Comparison of ENCODE assay signal across 8 mouse cellular contexts in genomic region chr2:26501651-26502141, GRCm38 (mm10). TPM values are rescaled to one million over a fixed set of nuclear protein-coding genes. Genes with fewer than 3 reads are reported as not detected.
DNase-seq lines count a peak whose midpoint lies in the region; ATAC-seq and TF ChIP-seq lines count a peak whose summit lies in the region.

No protein-coding gene starts in this region.

- H3K9ac ChIP-seq in hindbrain, embryonic 11.5 days (ENCODE audit: low read depth, low read length): peak overlapping the region; percentile 95
- H3K9ac ChIP-seq in liver, embryonic 12.5 days: peak overlapping the region; percentile 40
- peak overlapping the region; percentile 92 for H3K9ac ChIP-seq in stomach, embryonic 16.5 days (ENCODE audit: low read length)

- peak in 1 of 2 experiments; percentile 27 for DNase-seq in left cerebral cortex, adult 2 months (ENCODE audit: extremely low spot score in 1 of 2, low spot score in 2 of 2)
- DNase-seq in left cerebral cortex, postnatal 4 days: no peak
- peak; percentile 69 for DNase-seq in brain, adult 2 months (ENCODE audit: low read depth, low spot score)
- peak; percentile 84 for DNase-seq in hindbrain, embryonic 11.5 days (ENCODE audit: low spot score)
- DNase-seq in spleen, adult 18-20 months: no peak
- DNase-seq in cerebellum, adult 9-11 months: no peak

- no peaks in the 10 kb centered on the region for H3K9me3 ChIP-seq in hindbrain, embryonic 11.5 days (ENCODE audit: control insufficient read depth, low read length)
- no peaks in the 10 kb centered on the region for H3K9me3 ChIP-seq in liver, embryonic 12.5 days (replicated peaks)
- H3K9me3 ChIP-seq in stomach, embryonic 16.5 days (replicated peaks; ENCODE audit: control insufficient read depth, low read length): no peaks in the 10 kb centered on the region

- peak; percentile 66 for ATAC-seq in hindbrain, embryonic 11.5 days (ENCODE audit: low FRiP score)
- ATAC-seq in liver, embryonic 12.5 days: no peak
- no peak for ATAC-seq in stomach, embryonic 16.5 days (ENCODE audit: insufficient read depth, low FRiP score)

- H3K4me3 ChIP-seq in left cerebral cortex, adult 2 months: peak overlapping the region; percentile 63
- H3K4me3 ChIP-seq in hindbrain, embryonic 11.5 days (ENCODE audit: low read depth, low read length): peak overlapping the region; percentile 96
- peak overlapping the region; percentile 62 for H3K4me3 ChIP-seq in liver, embryonic 12.5 days
- peak overlapping the region; percentile 83 for H3K4me3 ChIP-seq in stomach, embryonic 16.5 days (replicated peaks; ENCODE audit: low read length)

- peak overlapping the region; percentile 74 for H3K4me2 ChIP-seq in hindbrain, embryonic 11.5 days (replicated peaks; ENCODE audit: low read depth, low read length)
- H3K4me2 ChIP-seq in liver, embryonic 12.5 days: peak overlapping the region; percentile 74
- peak overlapping the region; percentile 80 for H3K4me2 ChIP-seq in stomach, embryonic 16.5 days (ENCODE audit: low read depth, low read length)

- H3K27ac ChIP-seq in left cerebral cortex, adult 2 months: peak overlapping the region; percentile 88
- peak overlapping the region; percentile 94 for H3K27ac ChIP-seq in hindbrain, embryonic 11.5 days (ENCODE audit: low read depth, low read length)
- H3K27ac ChIP-seq in liver, embryonic 12.5 days: no peak overlapping the region
- H3K27ac ChIP-seq in stomach, embryonic 16.5 days (ENCODE audit: low read length): peak overlapping the region; percentile 81

- WGBS in hindbrain, embryonic 11.5 days: 1% methylated on average over 15 of the region's 15 CpGs
- WGBS in liver, embryonic 12.5 days (ENCODE audit: insufficient replicate concordance): 14% methylated on average over 15 of the region's 15 CpGs
- 15% methylated on average over 15 of the region's 15 CpGs for WGBS in stomach, embryonic 16.5 days

- H3K27me3 ChIP-seq in hindbrain, embryonic 11.5 days (ENCODE audit: control insufficient read depth, insufficient read depth, low read length): no peaks in the 10 kb centered on the region
- H3K27me3 ChIP-seq in liver, embryonic 12.5 days (replicated peaks): peaks cover 83% of the 10 kb centered on the region
- no peaks in the 10 kb centered on the region for H3K27me3 ChIP-seq in stomach, embryonic 16.5 days (ENCODE audit: control insufficient read depth, insufficient read depth, low read length)

- H3K4me1 ChIP-seq in hindbrain, embryonic 11.5 days (replicated peaks; ENCODE audit: control insufficient read depth, insufficient read depth, low read length): peaks cover 41% of the 10 kb centered on the region
- peaks cover 48% of the 10 kb centered on the region for H3K4me1 ChIP-seq in liver, embryonic 12.5 days
- peaks cover 76% of the 10 kb centered on the region for H3K4me1 ChIP-seq in stomach, embryonic 16.5 days (ENCODE audit: control insufficient read depth, insufficient read depth, low read length)

- intact Hi-C loops in left cerebral cortex, adult 2 months (cut with DNase I): loop anchor here (5.0 kb wide), 1 partner anchor 56 kb away; no protein-coding TSS in a partner anchor
- intact Hi-C loops in left cerebral cortex, postnatal 4 days (cut with DNase I): no loop called here

- H3K36me3 ChIP-seq in hindbrain, embryonic 11.5 days (ENCODE audit: control insufficient read depth, insufficient read depth, low read length): no peaks in the 10 kb centered on the region
- H3K36me3 ChIP-seq in liver, embryonic 12.5 days: 0 out of 2 replicates have a peak, but pooled peaks cover 3% of the 10 kb centered on the region
- no peaks in the 10 kb centered on the region for H3K36me3 ChIP-seq in stomach, embryonic 16.5 days (ENCODE audit: control insufficient read depth, insufficient read depth, low read length)

- no peak for TF ChIP-seq CTCF in left cerebral cortex, adult 2 months (IDR thresholded peaks at IDR 0.05)

RNA-seq across cellular contexts. Expression of gene Notch1, which starts 14.8 kb away (rescaled TPM):
- 10 to 100 TPM; 23.8 to 23.9 TPM for total RNA-seq in left cerebral cortex, adult 2 months (2021)
- total RNA-seq in left cerebral cortex, postnatal 4 days (2021): 10 to 100 TPM; 39.5 to 42.1 TPM
- polyA plus RNA-seq in hindbrain, embryonic 11.5 days (2014; fragmentation: Nextera tagmentation; extraction: Ambion mirVana): 48.9 and 66.8 TPM in 2 replicates
- polyA plus RNA-seq in liver, embryonic 12.5 days (2016; fragmentation: Nextera tagmentation; extraction: Ambion mirVana): 4.1 and 4.4 TPM in 2 replicates
- 14.1 and 15.4 TPM in 2 replicates for polyA plus RNA-seq in stomach, embryonic 16.5 days (2015; fragmentation: Nextera tagmentation; extraction: Ambion mirVana)

RNA-seq across cellular contexts. Expression of gene Sec16a, which starts 56.7 kb away (rescaled TPM):
- 10 to 100 TPM; 50.6 to 50.9 TPM for total RNA-seq in left cerebral cortex, adult 2 months (2021)
- 10 to 100 TPM; 52.3 to 52.6 TPM for total RNA-seq in left cerebral cortex, postnatal 4 days (2021)
- polyA plus RNA-seq in hindbrain, embryonic 11.5 days (2014; fragmentation: Nextera tagmentation; extraction: Ambion mirVana): 29.6 and 31.2 TPM in 2 replicates
- polyA plus RNA-seq in liver, embryonic 12.5 days (2016; fragmentation: Nextera tagmentation; extraction: Ambion mirVana): 13.0 and 14.4 TPM in 2 replicates
- 28.2 and 31.5 TPM in 2 replicates for polyA plus RNA-seq in stomach, embryonic 16.5 days (2015; fragmentation: Nextera tagmentation; extraction: Ambion mirVana)

Comparison
In these comparisons a context has a peak if more than half of its experiments do, and no peak if none do; other contexts are left out.
1. DNase-seq: peak in brain, adult 2 months (single experiment) and hindbrain, embryonic 11.5 days (single experiment); none in left cerebral cortex, postnatal 4 days (single experiment), spleen, adult 18-20 months (0 of 2) and cerebellum, adult 9-11 months (single experiment).
2. H3K9ac ChIP-seq: peak in every context shown above with its lines; median percentile 95 in hindbrain, embryonic 11.5 days; 92 in stomach, embryonic 16.5 days; 40 in liver, embryonic 12.5 days.
3. Peak in every context shown above with its lines, with median percentiles within 50 percentile points of each other: H3K4me3 ChIP-seq and H3K4me2 ChIP-seq.